Mouse (Mus musculus) heart, adult 8-10 months (tissue): ENCODE measurements around the gene Nek5. TPM values are rescaled to one million over a fixed set of nuclear protein-coding genes. Genes with fewer than 3 reads are reported as not detected.

Experiments used
- DNase-seq: peaks from one replicate; pipeline ENCODE4 v3.0.0; 2022; ENCODE audit warnings: low spot score
- total RNA-seq, 4 experiments: library from RNA; stranded (reverse); gene quantifications; 2 replicates each; pipeline ENCODE4 v1.2.4; 2022

Gene Nek5
- total RNA-seq = not detected

- no peak for DNase-seq
Observed at GRCm38 (mm10) chr8:22124220-22125152, at the start of gene Nek5. Gene Nek5, minus strand, starts transcription at chr8:22125053.

- DNase-seq = no peak
Observed at GRCm38 (mm10) chr8:22169167-22169566, 44.3 kb upstream of the Nek5 start.

- peak; percentile 73 for DNase-seq
Observed at GRCm38 (mm10) chr8:22166080-22166603, 41.3 kb upstream of the Nek5 start, which contains the start of gene Nek3. Gene Nek3, minus strand, starts transcription at chr8:22166435.

- DNase-seq = no peak
Observed at GRCm38 (mm10) chr8:22165251-22166079, 40.6 kb upstream of the Nek5 start.

- no peak for DNase-seq
Observed at GRCm38 (mm10) chr8:22164431-22164830, 39.6 kb upstream of the Nek5 start.

- no peak for DNase-seq
Observed at GRCm38 (mm10) chr8:22162206-22162605, 37.4 kb upstream of the Nek5 start.

- no peak for DNase-seq
Observed at GRCm38 (mm10) chr8:22150345-22150663, 25.5 kb upstream of the Nek5 start.

GRCm38 (mm10) chr8:22149643-22150344 is 24.9 kb upstream of the Nek5 start:
- DNase-seq = no peak

- DNase-seq = no peak
Observed at GRCm38 (mm10) chr8:22148367-22148740, 23.5 kb upstream of the Nek5 start.

- no peak for DNase-seq
Observed at GRCm38 (mm10) chr8:22147706-22148366, 23.0 kb upstream of the Nek5 start.

GRCm38 (mm10) chr8:22145831-22146230 is 21.0 kb upstream of the Nek5 start:
- DNase-seq = no peak

- no peak for DNase-seq
Observed at GRCm38 (mm10) chr8:22143764-22144491, 19.1 kb upstream of the Nek5 start.

- no peak for DNase-seq
Observed at GRCm38 (mm10) chr8:22142592-22142991, 17.7 kb upstream of the Nek5 start.

- no peak for DNase-seq
Observed at GRCm38 (mm10) chr8:22141836-22142385, 17.1 kb upstream of the Nek5 start.

GRCm38 (mm10) chr8:22136462-22136861 is 11.6 kb upstream of the Nek5 start:
- DNase-seq = peak; percentile 41

GRCm38 (mm10) chr8:22134750-22135135 is 9.9 kb upstream of the Nek5 start:
- no peak for DNase-seq

GRCm38 (mm10) chr8:22134078-22134749 is 9.4 kb upstream of the Nek5 start:
- no peak for DNase-seq

GRCm38 (mm10) chr8:22132062-22132461 is 7.2 kb upstream of the Nek5 start:
- DNase-seq = no peak

- DNase-seq = no peak
Observed at GRCm38 (mm10) chr8:22107020-22107419, 17.8 kb downstream of the Nek5 start.

- no peak for DNase-seq
Observed at GRCm38 (mm10) chr8:22091568-22091967, 33.3 kb downstream of the Nek5 start.
